Mouse (Mus musculus) effector memory CD4-positive, alpha-beta T cell, adult 7 months (primary cell): ENCODE data around the gene Lilrb4a. TPM values are rescaled to one million over a fixed set of nuclear protein-coding genes. Genes with fewer than 3 reads are reported as not detected.

ENCODE experiments used
- polyA plus RNA-seq: library from polyadenylated mRNA; unstranded; fragments of 100-300 nt; shearing (Covaris generic); gene quantifications from one replicate; pipeline ENCODE4 v1.2.1, GENCODE M21; 2017

Lilrb4a gene
- polyA plus RNA-seq, result 623 TPM

DNA sequence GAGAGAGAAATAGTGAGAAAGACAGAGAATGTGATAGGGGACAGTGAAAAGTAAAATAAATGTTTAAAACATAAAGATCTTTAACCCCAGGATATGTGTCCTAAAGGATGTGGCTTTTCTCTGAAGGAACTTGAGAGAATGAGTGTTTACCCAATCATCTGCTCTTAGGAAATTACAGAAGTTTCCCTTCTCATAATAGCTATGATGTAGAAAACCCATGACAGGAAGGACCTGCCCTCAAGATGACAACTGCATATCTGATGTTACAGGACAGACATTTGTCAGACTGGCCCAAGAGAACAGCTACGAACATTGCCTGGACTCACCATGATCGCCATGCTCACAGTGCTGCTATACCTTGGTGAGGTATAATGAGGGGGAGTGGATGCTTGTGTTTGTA lies at the start of gene Lilrb4a:
Gene Lilrb4a (plus strand): TSS at position 266 of the 400 bp plus-strand sequence.

DNA sequence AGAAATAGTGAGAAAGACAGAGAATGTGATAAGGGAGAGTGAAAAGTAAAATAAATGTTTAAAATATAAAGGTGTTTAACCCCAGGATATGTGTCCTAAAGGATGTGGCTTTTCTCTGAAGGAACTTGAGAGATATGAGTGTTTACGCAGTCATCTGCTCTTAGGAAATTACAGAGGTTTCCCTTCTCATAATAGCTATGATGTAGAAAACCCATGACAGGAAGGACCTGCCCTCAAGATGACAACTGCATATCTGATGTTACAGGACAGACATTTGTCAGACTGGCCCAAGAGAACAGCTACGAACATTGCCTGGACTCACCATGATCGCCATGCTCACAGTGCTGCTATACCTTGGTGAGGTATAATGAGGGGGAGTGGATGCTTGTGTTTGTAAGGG lies 10.4 kb upstream of the Lilrb4a start, which contains the start of the genes Gm49339 and Lilr4b:
Gene Gm49339 (plus strand): TSS at position 216 of the 400 bp plus-strand sequence.
Gene Lilr4b (plus strand): TSS at position 236 of the 400 bp plus-strand sequence.

Other genes with a start within 250 kb of the Lilrb4a start
- gene Gm49339, start 10.3 kb upstream of the Lilrb4a start, polyA plus RNA-seq, result 55.7 TPM
- gene Lilr4b, start 10.3 kb upstream of the Lilrb4a start, polyA plus RNA-seq, result 694 TPM
- gene Fam162b, start 99.6 kb downstream of the Lilrb4a start, polyA plus RNA-seq, result not detected
- gene Gprc6a, start 140.5 kb downstream of the Lilrb4a start, polyA plus RNA-seq, result 0.16 TPM
- gene Rfx6, start 186.8 kb downstream of the Lilrb4a start, polyA plus RNA-seq, result not detected